Mouse (Mus musculus) limb, embryonic 14.5 days (tissue): ENCODE measurements at regions not wholly inside any gene's neighbourhood (a gene's known extent, or its start where the extent isn't known, plus 50 kb on each side); places are given as distances from the start of the nearest gene placed in this dataset.

Experiments
- ATAC-seq: fragments of 200-750 bp; cut with Nextera tagmentation; 2 replicates; pipeline ENCODE4 v1.8.0; 2017; ENCODE audit warnings: low read depth, moderate number of reproducible peaks, moderate TSS enrichment; ENCODE audit not compliant: low FRiP score
- DNase-seq: peaks from one replicate; pipeline ENCODE4 v3.0.0-alpha.2; 2015; ENCODE audit warnings: low spot score
- H3K27ac ChIP-seq: fragments of 300-500 bp; sonication (generic); replicated peaks from 2 replicates; pipeline ENCODE4 v1.5.1; 2014; ENCODE audit warnings: low read depth, mild to moderate bottlenecking, low read length, moderate library complexity, mixed read lengths
- H3K27me3 ChIP-seq: fragments of 300-500 bp; sonication (generic); 2 replicates; pipeline ENCODE4 v1.6.1; 2014; ENCODE audit warnings: low read length, mixed read lengths; ENCODE audit not compliant: control insufficient read depth, insufficient read depth
- H3K36me3 ChIP-seq: fragments of 300-500 bp; sonication (generic); 2 replicates; pipeline ENCODE4 v1.6.1; 2014; ENCODE audit warnings: mild to moderate bottlenecking, low read length, moderate library complexity, mixed read lengths; ENCODE audit not compliant: control insufficient read depth, insufficient read depth
- H3K4me1 ChIP-seq: fragments of 300-500 bp; sonication (generic); 2 replicates; pipeline ENCODE4 v1.6.1; 2014; ENCODE audit warnings: antibody characterized with exemption, low read length, mixed read lengths; ENCODE audit not compliant: control insufficient read depth, insufficient read depth
- H3K4me2 ChIP-seq: fragments of 300-500 bp; sonication (generic); replicated peaks from 2 replicates; pipeline ENCODE4 v1.6.1; 2014; ENCODE audit warnings: low read depth, mild to moderate bottlenecking, low read length, moderate library complexity; ENCODE audit not compliant: severe bottlenecking
- H3K4me3 ChIP-seq: fragments of 300-500 bp; sonication (generic); replicated peaks from 2 replicates; pipeline ENCODE4 v1.5.1; 2014; ENCODE audit warnings: low read length
- H3K9ac ChIP-seq: fragments of 300-500 bp; sonication (generic); 2 replicates; pipeline ENCODE4 v1.6.1; 2014; ENCODE audit warnings: mild to moderate bottlenecking, low read depth, low read length, moderate library complexity; ENCODE audit not compliant: severe bottlenecking
- H3K9me3 ChIP-seq: fragments of 300-500 bp; sonication (generic); 2 replicates; pipeline ENCODE4 v1.6.1; 2016; ENCODE audit warnings: low read length; ENCODE audit not compliant: control insufficient read depth
- POLR2A ChIP-seq: fragments of 200-500 bp; IDR thresholded peaks from 2 replicates; pipeline ENCODE4 v1.8.0; 2012; ENCODE audit warnings: inconsistent platforms, mild to moderate bottlenecking, moderate library complexity, borderline replicate concordance; ENCODE audit not compliant: insufficient read depth, insufficient read length; ENCODE audit errors: extremely low read depth
- WGBS: fragments of 180-500 bp; shearing (Covaris S2); extraction: QIAGEN DNeasy Blood & Tissue Kit; methylation state at CpG from one replicate; pipeline ENCODE4 v1.1.7; 2014; 5-methylcytosine and 5-hydroxymethylcytosine counted together

- Histone ChIP-seq H3K9ac (no peak overlapping the region), H3K4me1 (no peaks in the 10 kb centered on the region), H3K4me3 (no peak overlapping the region), H3K9me3 (no peaks in the 10 kb centered on the region), H3K27me3 (no peaks in the 10 kb centered on the region), H3K4me2 (no peak overlapping the region), H3K36me3 (no peaks in the 10 kb centered on the region), H3K27ac (no peak overlapping the region)
- no peak for DNase-seq
- no peak for TF ChIP-seq POLR2A
- no peak for ATAC-seq
These were observed 270.4 kb downstream of the G6pd2 start for GRCm38 (mm10) chr5:62078998-62079397.

- DNase-seq, result no peak
- Histone ChIP-seq H3K9me3 (no peaks in the 10 kb centered on the region), H3K9ac (no peak overlapping the region), H3K4me2 (no peak overlapping the region), H3K27me3 (no peaks in the 10 kb centered on the region), H3K4me3 (no peak overlapping the region), H3K27ac (no peak overlapping the region), H3K4me1 (no peaks in the 10 kb centered on the region), H3K36me3 (no peaks in the 10 kb centered on the region)
- no peak for TF ChIP-seq POLR2A
- ATAC-seq, result no peak
- 90% methylated on average over 1 of the region's 1 CpGs for WGBS
These were observed 280.9 kb downstream of the G6pd2 start for GRCm38 (mm10) chr5:62089538-62089937.

- H3K4me1 ChIP-seq, result no peaks in the 10 kb centered on the region
- no peak overlapping the region for H3K9ac ChIP-seq
- no peak overlapping the region for H3K4me2 ChIP-seq
- H3K27ac ChIP-seq, result no peak overlapping the region
- no peak for TF ChIP-seq POLR2A
- no peak overlapping the region for H3K4me3 ChIP-seq
- no peaks in the 10 kb centered on the region for H3K9me3 ChIP-seq
- DNase-seq, result no peak
- ATAC-seq, result no peak
- H3K36me3 ChIP-seq, result no peaks in the 10 kb centered on the region
- no peaks in the 10 kb centered on the region for H3K27me3 ChIP-seq
These were observed 287.4 kb downstream of the G6pd2 start for GRCm38 (mm10) chr5:62096052-62096451.

- Histone ChIP-seq H3K27ac (no peak overlapping the region), H3K9me3 (no peaks in the 10 kb centered on the region), H3K27me3 (no peaks in the 10 kb centered on the region), H3K4me3 (no peak overlapping the region), H3K36me3 (no peaks in the 10 kb centered on the region), H3K4me2 (no peak overlapping the region), H3K9ac (no peak overlapping the region), H3K4me1 (no peaks in the 10 kb centered on the region)
- WGBS, result 65% methylated on average over 1 of the region's 1 CpGs
- ATAC-seq (no peak), DNase-seq (no peak)
- TF ChIP-seq POLR2A, result no peak
These were observed 304.6 kb downstream of the G6pd2 start for GRCm38 (mm10) chr5:62113226-62113625.

GRCm38 (mm10) chr5:62113664-62114063, 305.0 kb downstream of the G6pd2 start:
- Histone ChIP-seq H3K36me3 (no peaks in the 10 kb centered on the region), H3K9ac (no peak overlapping the region), H3K9me3 (no peaks in the 10 kb centered on the region), H3K27me3 (no peaks in the 10 kb centered on the region), H3K4me1 (no peaks in the 10 kb centered on the region), H3K27ac (no peak overlapping the region), H3K4me2 (no peak overlapping the region), H3K4me3 (no peak overlapping the region)
- ATAC-seq (no peak), DNase-seq (no peak)
- WGBS, result 85% methylated on average over 1 of the region's 1 CpGs
- TF ChIP-seq POLR2A, result no peak

- DNase-seq (no peak), ATAC-seq (no peak)
- Histone ChIP-seq H3K9ac (no peak overlapping the region), H3K36me3 (no peaks in the 10 kb centered on the region), H3K27ac (no peak overlapping the region), H3K9me3 (no peaks in the 10 kb centered on the region), H3K4me1 (no peaks in the 10 kb centered on the region), H3K4me3 (no peak overlapping the region), H3K4me2 (no peak overlapping the region), H3K27me3 (no peaks in the 10 kb centered on the region)
- no peak for TF ChIP-seq POLR2A
These were observed 336.6 kb downstream of the G6pd2 start for GRCm38 (mm10) chr5:62145178-62145577.
